Mouse (Mus musculus): ENCODE data around the gene Prkca. TPM values are rescaled to one million over a fixed set of nuclear protein-coding genes. Genes with fewer than 3 reads are reported as not detected.
A peak's percentile ranks its signal among the peaks of the same experiment; 100 is the strongest.

Gene Prkca
- polyA plus RNA-seq, 1 experiment from 2014 or later, result 7.0 TPM

DNA sequence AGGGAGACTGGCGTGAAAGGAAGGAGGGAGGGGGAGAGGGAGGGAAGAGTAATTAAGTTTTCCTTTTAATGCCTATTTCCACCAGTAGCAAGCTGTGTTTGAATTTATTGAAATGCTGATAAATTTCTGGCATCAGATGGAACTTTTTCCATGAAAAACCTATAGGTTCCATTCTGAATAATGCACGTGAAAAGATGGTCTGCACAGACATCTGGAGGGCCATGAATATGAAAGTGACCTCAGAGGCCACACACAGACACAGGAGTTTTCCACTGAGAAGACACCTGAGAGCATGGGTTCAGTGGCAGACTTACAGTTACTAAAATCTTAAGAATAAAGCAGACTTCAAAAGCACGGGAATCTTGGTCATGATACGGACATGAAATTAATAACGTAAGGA lies 54.5 kb downstream of the Prkca start:
- H3K9me3 ChIP-seq (ENCODE audit: low read length), result peaks cover 5% of the 10 kb centered on the region; the same call in 1 of the 2 replicates
- peaks cover 8% of the 10 kb centered on the region; the same call in 1 of the 2 replicates for H3K4me1 ChIP-seq (ENCODE audit: insufficient read depth, low read length)
- WGBS, result 83% methylated on average over 5 of the region's 5 CpGs
- H3K9ac ChIP-seq (replicated peaks; ENCODE audit: low read length), result no peak overlapping the region
- H3K27me3 ChIP-seq (ENCODE audit: insufficient read depth, low read length), result no peaks in the 10 kb centered on the region
- H3K36me3 ChIP-seq (ENCODE audit: insufficient read depth, low read length), result no peaks in the 10 kb centered on the region
- H3K4me2 ChIP-seq (replicated peaks; ENCODE audit: low read depth, low read length), result no peak overlapping the region
- no peak overlapping the region for H3K4me3 ChIP-seq (ENCODE audit: low read length)
- no peak for ATAC-seq (ENCODE audit: low FRiP score, low TSS enrichment)
- H3K27ac ChIP-seq (ENCODE audit: low read length), result no peak overlapping the region

DNA sequence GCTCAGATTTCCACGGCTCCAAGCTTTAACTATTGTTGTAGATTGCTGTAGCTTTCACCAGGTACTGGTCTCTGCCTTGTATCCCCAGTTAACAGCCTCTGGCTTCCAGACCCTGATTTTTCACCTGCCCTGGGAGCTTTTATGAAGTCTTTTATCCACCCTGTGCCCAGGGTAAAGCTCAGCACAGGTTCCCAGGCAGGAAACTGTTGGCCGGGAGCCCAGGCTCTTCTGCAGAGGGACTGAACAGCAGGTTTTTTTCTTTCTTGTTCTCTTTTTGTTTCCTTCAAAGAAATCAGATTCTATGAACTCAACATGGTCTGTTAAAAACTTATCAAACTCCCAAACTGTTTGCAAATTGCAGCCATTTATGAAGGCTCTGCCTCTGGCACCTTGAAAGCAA lies 56.4 kb downstream of the Prkca start:
- no peak for ATAC-seq (ENCODE audit: low FRiP score, low TSS enrichment)
- H3K36me3 ChIP-seq (ENCODE audit: insufficient read depth, low read length), result no peaks in the 10 kb centered on the region
- no peak overlapping the region for H3K9ac ChIP-seq (replicated peaks; ENCODE audit: low read length)
- H3K4me1 ChIP-seq (ENCODE audit: insufficient read depth, low read length), result peaks cover 5% of the 10 kb centered on the region; the same call in 1 of the 2 replicates
- H3K27ac ChIP-seq (ENCODE audit: low read length), result peak overlapping the region; percentile 7; the same call in 1 of the 2 replicates
- WGBS, result 41% methylated on average over 2 of the region's 2 CpGs
- H3K9me3 ChIP-seq (ENCODE audit: low read length), result peaks cover 5% of the 10 kb centered on the region; the same call in 1 of the 2 replicates
- no peaks in the 10 kb centered on the region for H3K27me3 ChIP-seq (ENCODE audit: insufficient read depth, low read length)
- no peak overlapping the region for H3K4me3 ChIP-seq (ENCODE audit: low read length)
- H3K4me2 ChIP-seq (replicated peaks; ENCODE audit: low read depth, low read length), result no peak overlapping the region

DNA sequence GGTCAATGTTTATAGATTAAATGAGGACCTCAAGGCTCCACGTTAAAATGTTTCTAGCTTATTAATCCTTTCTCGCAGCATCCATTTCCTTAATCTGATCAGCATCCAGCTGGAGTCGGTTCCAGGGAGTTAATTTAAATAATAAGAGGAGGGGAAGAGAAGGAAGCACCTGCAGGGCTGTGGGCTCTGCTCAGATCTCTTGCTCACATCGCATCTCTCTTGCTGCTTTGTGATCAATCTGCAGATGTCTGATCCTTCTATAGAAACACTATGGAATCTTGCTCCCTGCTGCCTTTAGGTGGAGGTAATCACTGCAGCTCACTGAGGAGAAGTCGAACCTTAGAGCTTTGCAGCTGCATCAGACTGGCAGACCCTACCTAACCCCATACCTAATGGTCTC lies 58.7 kb downstream of the Prkca start:
- 52% methylated on average over 5 of the region's 5 CpGs for WGBS
- ATAC-seq (ENCODE audit: low FRiP score, low TSS enrichment), result no peak

DNA sequence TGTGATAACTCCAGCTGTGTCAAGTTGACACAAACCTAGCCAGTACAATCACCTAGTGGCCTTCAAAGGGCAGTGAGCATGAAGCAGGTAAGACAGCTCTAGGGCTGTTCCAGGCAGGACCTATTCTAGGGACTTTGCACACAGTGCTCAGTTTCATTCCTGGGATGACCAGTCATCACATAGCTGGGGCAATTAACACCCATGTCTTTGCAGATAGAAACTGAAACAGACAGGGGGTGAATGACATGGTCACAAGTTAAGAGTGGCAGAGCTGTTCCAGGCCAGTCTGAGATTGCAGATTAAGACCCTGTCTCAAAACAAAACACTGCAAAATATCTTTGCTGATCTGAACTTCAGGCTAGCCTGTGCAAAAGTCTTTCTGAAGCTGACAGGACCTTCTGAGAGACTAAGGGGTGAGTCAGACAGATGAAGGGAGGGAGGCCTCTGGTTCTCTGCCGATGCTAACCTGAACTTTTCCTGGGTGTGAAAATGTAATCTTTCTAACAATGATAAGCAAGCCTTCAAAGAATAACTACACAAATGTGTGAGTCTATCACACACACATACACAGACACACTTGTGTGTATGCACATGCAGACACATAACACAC lies 60.8 kb downstream of the Prkca start:
- no peak for ATAC-seq (ENCODE audit: low FRiP score, low TSS enrichment)
- Histone ChIP-seq H3K36me3 (ENCODE audit: insufficient read depth, low read length) (no peaks in the 10 kb centered on the region), H3K4me3 (ENCODE audit: low read length) (no peak overlapping the region), H3K9me3 (ENCODE audit: low read length) (no peaks in the 10 kb centered on the region), H3K4me2 (replicated peaks; ENCODE audit: low read depth, low read length) (no peak overlapping the region), H3K27me3 (ENCODE audit: insufficient read depth, low read length) (no peaks in the 10 kb centered on the region), H3K9ac (replicated peaks; ENCODE audit: low read length) (no peak overlapping the region), H3K27ac (ENCODE audit: low read length) (no peak overlapping the region), H3K4me1 (ENCODE audit: insufficient read depth, low read length) (peaks cover 15% of the 10 kb centered on the region)
- WGBS, result 56% methylated on average over 1 of the region's 1 CpGs

More for the DNA sequence above, 58.7 kb downstream of the Prkca start:
- Histone ChIP-seq H3K4me2 (replicated peaks; ENCODE audit: low read depth, low read length) (no peak overlapping the region), H3K9me3 (ENCODE audit: low read length) (peaks cover 5% of the 10 kb centered on the region; the same call in 1 of the 2 replicates), H3K27ac (ENCODE audit: low read length) (no peak overlapping the region), H3K9ac (replicated peaks; ENCODE audit: low read length) (no peak overlapping the region), H3K4me3 (ENCODE audit: low read length) (no peak overlapping the region), H3K36me3 (ENCODE audit: insufficient read depth, low read length) (no peaks in the 10 kb centered on the region), H3K27me3 (ENCODE audit: insufficient read depth, low read length) (no peaks in the 10 kb centered on the region), H3K4me1 (ENCODE audit: insufficient read depth, low read length) (peaks cover 9% of the 10 kb centered on the region)

DNA sequence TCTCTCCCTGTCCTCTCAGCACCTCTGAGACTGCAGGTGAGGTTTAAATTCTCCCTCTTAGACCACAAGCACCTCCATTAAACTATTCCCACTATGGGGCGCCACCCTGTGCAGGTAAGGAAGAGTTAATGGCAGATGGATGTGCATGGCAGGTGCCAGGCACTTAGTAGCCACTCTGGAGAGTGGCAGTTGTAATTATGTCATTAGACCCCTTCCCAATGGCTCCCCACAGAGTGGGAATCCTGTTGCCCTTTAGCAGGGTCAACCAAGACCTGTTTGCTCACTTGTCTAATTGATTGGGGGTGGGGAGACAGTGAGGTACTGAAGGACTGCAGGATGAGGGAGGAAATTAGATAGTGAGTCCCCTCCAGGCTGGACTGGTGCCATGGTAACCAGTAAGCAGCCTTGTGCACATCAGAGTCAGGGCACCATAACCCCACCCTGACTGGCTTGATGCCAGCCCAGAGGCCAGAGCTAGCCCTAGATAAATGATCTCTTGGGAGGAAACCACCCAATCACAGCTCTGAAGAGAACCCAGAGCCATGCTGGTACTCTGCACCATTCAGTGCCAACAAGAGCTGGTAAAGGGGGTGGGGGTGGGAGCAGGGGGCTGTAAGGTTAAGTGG lies 63.9 kb downstream of the Prkca start:
- ATAC-seq (ENCODE audit: low FRiP score, low TSS enrichment), result peak; percentile 79
- Histone ChIP-seq H3K9ac (replicated peaks; ENCODE audit: low read length) (no peak overlapping the region), H3K4me3 (ENCODE audit: low read length) (no peak overlapping the region), H3K27ac (ENCODE audit: low read length) (no peak overlapping the region), H3K4me1 (ENCODE audit: insufficient read depth, low read length) (peaks cover 31% of the 10 kb centered on the region), H3K36me3 (ENCODE audit: insufficient read depth, low read length) (no peaks in the 10 kb centered on the region), H3K27me3 (ENCODE audit: insufficient read depth, low read length) (no peaks in the 10 kb centered on the region), H3K4me2 (replicated peaks; ENCODE audit: low read depth, low read length) (no peak overlapping the region), H3K9me3 (ENCODE audit: low read length) (no peaks in the 10 kb centered on the region)
- 80% methylated on average over 1 of the region's 1 CpGs for WGBS

DNA sequence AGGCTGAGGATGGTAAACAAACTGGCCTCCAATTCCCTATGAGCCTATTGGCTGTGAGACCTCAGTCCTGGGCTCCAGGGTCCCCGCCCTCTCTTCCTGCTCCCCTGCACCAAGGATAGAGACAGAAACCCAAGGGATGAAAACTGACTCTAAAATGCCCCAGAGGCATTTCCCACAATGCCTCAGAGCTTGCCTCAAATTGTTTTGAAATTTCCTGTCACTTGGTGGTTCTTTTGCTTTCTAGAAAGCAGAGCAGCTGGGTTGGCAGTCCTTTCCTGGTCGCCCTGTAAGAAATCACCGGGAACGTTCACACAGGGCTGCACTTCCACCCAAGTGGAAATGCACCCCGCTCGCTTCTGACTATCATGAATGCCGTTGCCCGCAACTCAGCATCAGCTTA lies 66.6 kb downstream of the Prkca start:
- H3K4me1 ChIP-seq (ENCODE audit: insufficient read depth, low read length), result peaks cover 45% of the 10 kb centered on the region
- 57% methylated on average over 8 of the region's 8 CpGs for WGBS
- no peak for ATAC-seq (ENCODE audit: low FRiP score, low TSS enrichment)
- H3K4me3 ChIP-seq (ENCODE audit: low read length), result no peak overlapping the region
- no peaks in the 10 kb centered on the region for H3K27me3 ChIP-seq (ENCODE audit: insufficient read depth, low read length)
- H3K36me3 ChIP-seq (ENCODE audit: insufficient read depth, low read length), result no peaks in the 10 kb centered on the region
- no peaks in the 10 kb centered on the region for H3K9me3 ChIP-seq (ENCODE audit: low read length)
- H3K27ac ChIP-seq (ENCODE audit: low read length), result no peak overlapping the region
- H3K4me2 ChIP-seq (replicated peaks; ENCODE audit: low read depth, low read length), result no peak overlapping the region
- no peak overlapping the region for H3K9ac ChIP-seq (replicated peaks; ENCODE audit: low read length)

DNA sequence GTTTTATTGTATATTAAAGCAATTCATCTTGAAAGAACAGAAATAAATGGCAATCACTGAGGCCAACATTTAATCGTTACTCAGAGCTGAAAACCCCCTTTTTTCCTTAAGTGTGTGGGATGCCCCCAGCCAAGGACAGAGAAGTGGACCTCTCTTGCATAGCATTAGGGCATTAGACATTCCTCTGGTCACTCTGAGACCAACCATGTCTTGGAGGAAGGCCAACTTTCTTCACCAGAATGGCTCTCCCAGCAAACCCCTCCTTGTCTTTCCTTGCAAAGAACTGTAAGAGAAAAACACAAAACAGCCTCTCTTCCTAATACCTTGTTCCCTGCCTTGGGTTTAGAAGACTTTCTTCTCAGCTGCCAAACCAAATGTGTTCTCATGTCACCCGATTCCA lies 67.6 kb downstream of the Prkca start:
- WGBS, result 39% methylated on average over 2 of the region's 2 CpGs
- no peak for ATAC-seq (ENCODE audit: low FRiP score, low TSS enrichment)

DNA sequence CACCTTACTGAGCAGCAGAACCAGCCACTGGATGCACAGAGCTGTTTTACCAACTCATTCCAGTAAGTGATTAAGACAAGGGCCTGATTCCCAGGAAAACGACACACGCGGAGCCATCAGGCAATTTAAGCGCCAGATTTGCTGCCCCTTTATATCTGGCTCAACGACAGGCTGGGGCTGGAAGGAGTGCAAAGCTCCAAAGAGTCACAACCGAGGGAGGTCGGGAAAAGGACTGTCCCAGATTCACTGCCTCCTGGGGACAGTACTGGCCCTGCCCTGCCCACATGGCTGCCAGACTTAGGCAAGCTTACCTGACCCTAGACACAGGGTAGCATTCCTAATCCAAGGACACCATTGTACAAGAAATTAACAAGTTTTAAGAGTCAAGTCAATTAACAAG lies 69.7 kb downstream of the Prkca start:
- 59% methylated on average over 7 of the region's 7 CpGs for WGBS
- H3K4me1 ChIP-seq (ENCODE audit: insufficient read depth, low read length), result peaks cover 51% of the 10 kb centered on the region

More for the DNA sequence above, 67.6 kb downstream of the Prkca start:
- Histone ChIP-seq H3K9ac (replicated peaks; ENCODE audit: low read length) (no peak overlapping the region), H3K4me2 (replicated peaks; ENCODE audit: low read depth, low read length) (no peak overlapping the region), H3K4me1 (ENCODE audit: insufficient read depth, low read length) (peaks cover 52% of the 10 kb centered on the region), H3K4me3 (ENCODE audit: low read length) (no peak overlapping the region), H3K36me3 (ENCODE audit: insufficient read depth, low read length) (no peaks in the 10 kb centered on the region), H3K9me3 (ENCODE audit: low read length) (no peaks in the 10 kb centered on the region), H3K27me3 (ENCODE audit: insufficient read depth, low read length) (no peaks in the 10 kb centered on the region), H3K27ac (ENCODE audit: low read length) (peak overlapping the region; percentile 58; the same call in 1 of the 2 replicates)

DNA sequence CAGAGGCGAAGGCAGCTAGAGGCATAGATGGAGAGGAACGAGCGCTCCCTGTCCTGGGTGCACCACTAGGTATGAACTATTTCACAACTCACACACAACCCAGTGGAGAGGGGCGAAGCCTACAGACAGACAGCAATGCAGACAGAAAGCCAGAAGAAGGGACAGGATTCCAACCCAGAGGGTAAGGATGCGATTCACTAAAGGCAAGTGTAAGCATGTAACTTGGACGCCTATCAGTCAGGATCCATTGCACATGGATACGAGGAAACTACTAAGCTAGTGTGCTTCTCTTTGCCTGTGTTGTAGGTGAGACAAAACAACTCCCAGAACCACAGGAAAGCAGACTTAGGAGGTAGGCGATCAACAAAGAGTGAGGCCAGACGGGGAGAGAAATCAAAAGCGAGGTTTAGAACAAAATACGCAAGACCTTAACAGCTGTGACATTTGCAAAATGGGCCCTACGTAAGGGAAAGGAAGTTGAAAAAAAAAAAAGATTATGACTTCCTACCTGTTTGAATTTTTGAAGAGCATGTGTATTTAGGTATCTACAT lies 70.2 kb downstream of the Prkca start:
- Histone ChIP-seq H3K9ac (replicated peaks; ENCODE audit: low read length) (no peak overlapping the region), H3K4me2 (replicated peaks; ENCODE audit: low read depth, low read length) (no peak overlapping the region), H3K27me3 (ENCODE audit: insufficient read depth, low read length) (no peaks in the 10 kb centered on the region), H3K36me3 (ENCODE audit: insufficient read depth, low read length) (no peaks in the 10 kb centered on the region), H3K4me3 (ENCODE audit: low read length) (no peak overlapping the region), H3K9me3 (ENCODE audit: low read length) (no peaks in the 10 kb centered on the region), H3K27ac (ENCODE audit: low read length) (no peak overlapping the region), H3K4me1 (ENCODE audit: insufficient read depth, low read length) (peaks cover 56% of the 10 kb centered on the region)
- 94% methylated on average over 12 of the region's 12 CpGs for WGBS
- no peak for ATAC-seq (ENCODE audit: low FRiP score, low TSS enrichment)

More for the DNA sequence above, 69.7 kb downstream of the Prkca start:
- H3K9ac ChIP-seq (replicated peaks; ENCODE audit: low read length), result no peak overlapping the region
- no peaks in the 10 kb centered on the region for H3K9me3 ChIP-seq (ENCODE audit: low read length)
- no peak overlapping the region for H3K4me3 ChIP-seq (ENCODE audit: low read length)
- no peaks in the 10 kb centered on the region for H3K36me3 ChIP-seq (ENCODE audit: insufficient read depth, low read length)
- no peak for ATAC-seq (ENCODE audit: low FRiP score, low TSS enrichment)
- H3K27ac ChIP-seq (ENCODE audit: low read length), result no peak overlapping the region
- H3K4me2 ChIP-seq (replicated peaks; ENCODE audit: low read depth, low read length), result no peak overlapping the region
- no peaks in the 10 kb centered on the region for H3K27me3 ChIP-seq (ENCODE audit: insufficient read depth, low read length)

All from kidney, embryonic 16.5 days (tissue).